Mouse (Mus musculus): Measurements from ENCODE around the gene Zranb1.

- TF ChIP-seq CTCF (IDR thresholded peaks at IDR 0.05; ENCODE audit: extremely low read depth, insufficient read depth, insufficient read length, insufficient replicate concordance): no peak
- no peak for TF ChIP-seq POLR2A (IDR thresholded peaks at IDR 0.05; ENCODE audit: low read depth, low read length)
These were observed 84.6 kb downstream of the Zranb1 start for GRCm38 (mm10) chr7:133015416-133016070.

Data from spleen, adult 2 months (tissue).